Mouse (Mus musculus): ENCODE data around the gene Gm10135.

GRCm38 (mm10) chr5:72922796-72923195 is 51.7 kb downstream of the Gm10135 start:
- no peak for TF ChIP-seq POLR2A (IDR thresholded peaks at IDR 0.05; ENCODE audit: low read depth, low read length)
- TF ChIP-seq TCF12 (IDR thresholded peaks at IDR 0.05; ENCODE audit: low read depth, low read length) = no peak
- no peak for TF ChIP-seq NELFE (IDR thresholded peaks at IDR 0.05; ENCODE audit: low read depth, low read length)
